Mouse (Mus musculus) mesoderm, embryonic 11.5 days (tissue): ENCODE data around the gene Tceanc.
"Not testable (repeated sequence)": the region's sequence is repeated elsewhere in the genome, so short reads cannot be mapped to it uniquely, and the experiment has no call there.

Experiments
- DNase-seq: peaks from one replicate; pipeline ENCODE4 v3.0.0-alpha.2; 2012; ENCODE audit warnings: low read depth, low spot score

Gene Tceanc

DNA sequence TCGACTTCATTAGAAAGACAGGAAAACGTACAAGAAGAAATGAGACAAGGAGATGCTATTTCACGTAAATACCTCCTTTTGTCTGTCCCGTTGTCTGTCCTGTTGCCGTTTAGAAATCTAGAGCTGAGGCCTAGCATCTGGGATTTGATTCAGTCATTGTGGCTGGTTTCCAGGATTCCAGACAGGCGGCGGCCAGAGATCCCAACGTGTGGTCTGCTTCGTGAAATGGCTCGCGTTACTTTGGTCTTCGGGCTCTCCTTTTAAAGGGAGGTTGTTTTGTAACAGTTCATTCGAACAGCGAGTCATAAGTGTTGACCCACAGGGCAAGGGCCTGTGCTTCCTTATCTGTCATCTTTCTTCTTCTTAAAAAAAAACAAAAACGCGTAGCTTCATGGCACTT, at the start of gene Tceanc:
Gene Tceanc, minus strand, starts transcription at position 223 of the 400 bp plus-strand sequence.
- no peak for DNase-seq

DNA sequence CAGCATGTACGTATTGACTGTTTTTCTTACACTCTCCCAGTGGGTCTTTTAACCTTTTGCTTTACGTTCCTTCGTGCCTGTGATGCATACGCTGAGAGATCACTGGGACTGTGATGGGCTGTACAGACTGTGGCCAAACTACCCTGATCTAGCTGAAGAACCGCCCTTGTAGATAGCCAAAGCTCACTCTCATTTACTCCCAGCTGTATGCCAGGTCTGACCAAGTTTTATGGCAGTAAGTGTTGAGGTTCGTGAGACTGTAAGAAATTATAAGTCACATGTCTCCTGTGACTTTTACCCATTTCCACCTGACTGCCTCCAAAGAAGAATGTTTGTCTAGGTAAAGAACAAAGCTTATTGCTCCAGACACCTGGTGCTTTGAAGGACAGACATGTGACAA, 47.6 kb upstream of the Tceanc start:
- DNase-seq, result no peak

DNA sequence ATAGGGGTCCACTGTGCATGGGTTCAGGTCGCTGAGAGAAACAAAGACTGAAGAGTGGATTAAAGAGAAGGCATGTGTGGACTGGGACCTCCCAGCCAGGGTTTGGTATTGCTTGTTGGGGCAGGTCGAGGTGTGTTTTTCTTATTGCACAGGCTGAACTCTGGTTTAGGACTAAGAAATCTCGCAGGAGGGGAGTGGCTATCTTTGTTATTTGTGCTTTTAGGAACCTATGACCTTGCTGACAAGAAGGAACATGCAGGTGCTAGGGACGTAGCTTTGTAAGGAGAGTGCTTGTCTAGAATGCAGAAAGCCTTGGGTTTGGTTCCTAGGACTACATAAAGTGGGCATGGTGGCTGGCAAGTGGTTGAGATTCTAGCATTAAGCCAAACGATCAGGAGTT, 47.0 kb upstream of the Tceanc start:
- DNase-seq, result no peak

DNA sequence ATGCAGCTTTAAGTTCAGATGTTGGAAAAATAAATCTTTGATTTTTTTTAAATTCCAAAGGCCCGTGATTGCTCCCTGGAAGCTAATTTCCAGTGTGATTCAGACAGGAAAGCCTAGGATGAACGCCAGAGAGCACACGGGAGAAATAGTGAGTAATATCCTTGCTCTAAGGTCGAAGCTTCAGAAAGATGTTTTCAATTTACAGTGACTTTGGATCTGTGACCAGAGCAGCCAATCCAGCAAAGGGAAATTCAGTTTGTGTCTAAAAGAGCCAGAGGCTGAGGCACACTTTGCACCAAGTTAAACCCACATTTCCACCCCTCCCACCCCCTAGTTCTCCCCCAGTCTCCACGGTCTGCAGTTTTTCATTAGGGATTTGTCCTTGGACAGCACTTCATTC, 46.5 kb upstream of the Tceanc start:
- DNase-seq, result no peak

DNA sequence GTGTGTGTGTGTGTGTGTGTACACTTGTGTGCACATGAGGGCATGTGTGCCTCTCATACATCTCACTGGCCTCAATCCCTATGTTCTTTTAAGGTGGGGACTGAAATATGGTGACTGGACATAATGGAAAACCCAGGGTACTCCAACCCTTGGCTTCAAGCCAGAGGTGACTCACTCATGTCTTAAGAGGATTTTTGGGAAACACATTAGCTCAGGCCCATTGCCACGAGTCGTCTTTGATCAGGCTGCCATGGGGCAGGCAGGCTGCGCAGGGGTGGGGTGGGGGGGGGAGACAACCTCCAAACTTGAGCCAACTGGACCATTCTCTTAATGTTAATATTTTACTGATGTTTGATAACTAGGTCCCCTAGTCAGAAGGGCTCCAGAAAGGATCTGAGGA, 41.0 kb upstream of the Tceanc start:
- DNase-seq, result no peak

DNA sequence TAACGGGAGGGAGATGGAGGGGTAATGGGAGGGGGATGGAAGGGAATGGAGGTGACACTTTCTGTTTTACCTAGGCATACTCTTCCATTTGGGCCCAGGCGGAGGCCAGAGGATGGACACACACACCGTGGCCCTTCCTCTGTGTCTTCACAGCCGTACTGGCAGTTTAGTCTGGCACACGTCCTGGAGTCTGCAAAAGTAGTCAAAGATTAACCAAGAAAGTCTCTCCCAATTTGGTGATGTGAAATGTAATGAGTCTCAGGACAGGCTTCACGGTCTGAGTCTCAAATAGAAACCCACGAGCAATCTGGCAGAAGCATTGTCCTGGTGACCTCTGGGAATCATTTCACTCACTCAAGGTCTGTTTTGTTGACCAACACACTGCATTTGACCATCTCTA, 34.0 kb upstream of the Tceanc start:
- no peak for DNase-seq

DNA sequence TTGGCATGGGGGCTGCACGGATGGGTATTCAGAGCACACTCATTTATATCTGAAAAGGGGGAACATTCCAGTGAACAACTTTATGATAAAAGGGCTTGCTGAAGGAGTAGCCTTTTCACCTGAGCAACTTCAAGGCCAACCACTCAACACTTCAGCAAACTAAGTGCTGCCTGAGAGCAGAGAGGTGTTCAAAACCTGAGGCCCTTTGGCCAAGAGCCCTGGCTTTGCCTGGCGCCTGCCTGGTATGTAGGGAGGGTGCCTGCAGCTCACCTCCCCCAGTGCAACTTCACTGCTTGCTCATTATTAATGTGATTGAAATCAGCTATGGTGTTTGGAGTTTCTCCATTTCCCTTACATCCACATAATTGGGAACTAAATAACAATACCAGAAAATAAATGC, 28.1 kb upstream of the Tceanc start:
- no peak for DNase-seq

DNA sequence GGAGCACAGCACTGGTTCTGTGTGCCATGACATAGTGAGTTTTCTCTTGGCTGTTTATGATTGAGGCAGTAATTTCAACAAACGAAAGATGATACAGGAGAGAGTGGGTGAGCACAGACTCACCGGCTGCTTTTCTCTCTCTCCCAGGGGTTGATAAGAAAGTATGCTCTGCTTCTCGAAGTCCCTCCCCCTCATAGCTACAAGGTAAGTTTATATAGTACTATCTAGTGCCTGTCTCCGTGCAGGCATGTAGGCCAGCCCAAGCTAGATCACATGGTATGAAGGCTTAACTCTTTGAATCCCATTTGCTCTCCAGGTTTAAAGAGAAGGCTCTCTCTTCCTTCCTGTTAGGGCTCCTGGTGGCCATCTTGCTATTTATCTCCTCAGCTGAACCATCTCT, 16.8 kb upstream of the Tceanc start:
- no peak for DNase-seq

DNA sequence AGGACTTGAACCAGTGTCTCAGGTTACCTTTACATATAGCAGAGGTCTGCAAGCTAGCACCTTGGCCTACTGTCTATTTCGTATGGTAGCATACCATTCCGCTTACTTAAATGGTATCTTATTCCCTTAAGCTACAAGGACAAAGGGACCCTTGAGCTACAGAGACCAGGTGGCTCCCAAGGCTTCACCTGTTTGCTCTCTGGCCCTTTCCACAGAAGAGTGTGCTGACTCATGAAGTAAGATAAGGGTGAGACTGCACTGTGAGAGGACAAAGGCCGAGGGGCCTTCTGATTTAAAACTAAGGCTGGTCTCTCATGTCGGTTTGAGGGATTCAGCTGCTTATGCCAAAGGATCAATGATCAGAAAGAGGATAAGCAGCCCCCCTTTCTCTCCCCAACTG, 15.1 kb upstream of the Tceanc start:
- DNase-seq, result no peak

DNA sequence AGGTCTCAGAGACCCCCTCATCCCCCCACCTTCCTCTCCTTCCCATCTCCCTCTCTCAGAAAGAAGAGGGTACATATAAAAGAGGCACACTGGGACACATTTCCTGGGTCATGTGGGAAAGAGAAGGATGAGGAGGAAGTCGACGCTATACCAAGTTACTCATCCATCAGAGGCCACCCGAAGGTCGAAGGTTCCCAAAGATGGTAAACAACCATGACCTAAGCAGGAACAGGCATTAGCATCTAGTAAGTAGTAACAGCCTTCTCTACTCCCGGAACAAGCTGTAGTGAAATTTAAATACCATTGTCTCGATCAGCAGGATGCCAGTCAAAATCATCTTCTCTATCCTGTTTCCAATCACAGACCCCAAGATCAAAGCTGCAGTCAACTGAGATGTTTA, 13.3 kb upstream of the Tceanc start:
- no peak for DNase-seq

DNA sequence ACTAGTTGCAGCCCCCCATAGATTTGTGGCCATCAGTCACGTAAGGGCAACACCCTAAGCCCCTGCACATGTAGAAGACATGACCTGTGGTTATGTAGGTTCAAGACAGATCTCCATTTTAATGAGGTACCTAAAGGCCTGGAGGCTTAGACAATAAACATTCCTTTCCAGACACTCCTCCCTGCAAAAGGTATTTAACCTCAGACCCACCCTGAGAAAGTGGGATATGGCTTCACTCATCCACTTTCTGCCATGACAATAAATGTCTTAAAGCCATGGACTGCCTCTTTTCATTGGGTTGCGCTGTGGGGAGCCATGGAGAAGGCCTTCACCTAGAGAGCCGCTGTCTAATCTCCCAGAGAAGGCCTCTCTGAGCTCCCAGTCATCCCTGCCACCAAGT, 9.8 kb upstream of the Tceanc start:
- no peak for DNase-seq

DNA sequence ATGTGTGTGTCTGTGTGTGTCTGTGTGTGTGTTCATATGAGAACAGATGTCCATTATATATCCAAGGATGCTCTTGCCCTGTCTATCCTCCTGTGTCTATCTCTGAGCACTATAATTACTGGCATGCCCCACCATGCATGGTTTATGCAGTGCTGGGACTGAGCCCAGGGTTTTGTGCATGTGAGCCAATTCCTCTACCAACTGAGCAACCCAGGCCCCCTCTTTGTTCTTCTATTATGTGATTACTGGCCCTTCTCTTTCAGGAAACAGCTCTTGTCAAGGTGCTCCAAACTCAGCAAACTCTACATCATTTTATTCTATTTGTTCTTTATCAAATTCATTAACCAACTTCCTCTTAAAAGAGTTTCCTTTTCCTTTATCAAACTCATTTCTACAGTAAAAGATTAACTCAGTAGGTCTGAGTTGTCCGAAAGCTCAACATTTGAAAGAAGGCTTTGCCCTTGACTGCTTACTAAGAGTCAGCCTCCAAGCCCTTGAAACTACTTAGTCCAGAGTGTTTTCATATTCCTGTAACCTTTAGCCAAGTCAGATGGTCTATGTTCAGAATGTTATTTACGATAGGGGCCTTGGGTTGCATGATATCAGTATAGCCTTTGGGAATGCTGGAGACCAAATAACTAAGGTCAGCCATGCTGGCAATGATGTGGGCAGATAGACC, 7.4 kb upstream of the Tceanc start:
- no peak for DNase-seq

DNA sequence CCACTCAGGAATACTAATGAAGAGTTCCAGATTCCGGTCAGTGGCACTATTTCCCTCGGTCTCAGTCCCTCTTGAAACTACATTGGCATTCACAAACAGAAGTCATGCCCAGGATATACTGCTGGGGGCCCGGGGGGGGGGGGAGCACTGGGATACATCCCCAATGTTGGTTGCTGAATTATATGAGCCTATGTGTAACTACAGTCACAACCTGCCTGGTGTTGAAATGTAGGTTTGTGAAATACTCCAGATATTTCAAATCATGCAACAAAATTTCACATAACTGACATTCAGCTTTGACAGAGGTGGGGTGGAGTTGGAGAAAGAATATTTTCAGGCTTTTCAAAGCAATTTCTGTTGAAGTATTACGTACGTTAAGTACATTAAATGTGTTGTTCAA, 2.4 kb upstream of the Tceanc start:
- no peak for DNase-seq

DNA sequence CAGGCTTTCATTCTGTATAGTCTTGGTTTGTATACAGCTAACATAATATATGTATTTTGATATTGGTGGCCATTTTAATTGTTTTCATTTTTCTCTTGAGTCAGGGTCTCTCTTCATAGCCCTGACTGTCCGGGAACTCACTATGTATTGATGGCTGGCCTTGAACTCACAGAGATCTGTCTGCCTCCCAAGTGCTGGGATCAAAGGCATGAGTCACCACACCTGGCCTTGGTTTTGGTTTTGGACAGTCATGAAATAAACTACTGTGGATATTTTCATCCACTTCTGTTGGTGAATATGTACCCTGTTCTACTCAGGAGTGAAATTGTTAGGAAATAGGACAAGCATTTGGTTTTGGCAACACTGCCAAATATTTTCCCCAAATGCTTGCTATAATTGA, 1.7 kb downstream of the Tceanc start:
- DNase-seq, result no peak

DNA sequence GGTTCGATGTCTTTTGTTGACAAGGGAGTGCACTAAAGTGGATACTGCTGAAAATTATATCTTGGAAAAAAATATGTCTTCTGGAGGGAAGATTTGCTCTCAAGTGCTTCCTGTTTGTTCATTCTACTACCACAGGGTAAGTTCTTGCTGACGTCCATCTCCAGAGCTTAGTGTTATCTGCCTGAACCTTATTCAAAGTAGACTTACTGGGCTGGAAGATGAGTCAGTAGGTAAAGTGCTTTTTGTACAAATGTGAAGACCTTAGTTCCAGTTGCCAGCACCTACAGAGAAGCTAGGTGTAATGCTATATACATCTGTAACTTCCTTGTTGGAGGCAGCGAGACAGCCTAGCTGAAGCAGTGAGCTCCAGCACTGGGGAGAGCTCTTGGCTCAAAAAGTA, 2.4 kb downstream of the Tceanc start:
- no peak for DNase-seq

DNA sequence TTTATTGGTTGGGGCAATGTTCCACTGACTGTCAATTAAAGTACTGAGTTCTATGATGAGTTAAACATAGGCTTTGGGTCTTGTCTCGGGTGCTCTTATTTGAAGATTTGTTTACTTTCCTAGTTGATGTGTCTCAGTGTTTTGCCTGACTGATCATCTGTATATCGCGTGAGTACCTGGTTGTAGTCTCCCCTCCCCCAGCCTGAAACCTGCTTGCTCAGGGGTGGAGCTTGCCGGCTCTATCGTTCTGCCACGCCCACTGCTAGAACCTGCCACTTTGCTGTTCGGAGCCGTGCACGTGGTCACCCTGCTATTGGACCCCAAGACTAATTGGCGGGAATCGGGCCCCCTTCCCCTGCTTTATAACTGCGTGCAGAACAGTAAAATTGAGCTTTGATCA, 4.3 kb downstream of the Tceanc start:
- DNase-seq, result not testable (repeated sequence)

DNA sequence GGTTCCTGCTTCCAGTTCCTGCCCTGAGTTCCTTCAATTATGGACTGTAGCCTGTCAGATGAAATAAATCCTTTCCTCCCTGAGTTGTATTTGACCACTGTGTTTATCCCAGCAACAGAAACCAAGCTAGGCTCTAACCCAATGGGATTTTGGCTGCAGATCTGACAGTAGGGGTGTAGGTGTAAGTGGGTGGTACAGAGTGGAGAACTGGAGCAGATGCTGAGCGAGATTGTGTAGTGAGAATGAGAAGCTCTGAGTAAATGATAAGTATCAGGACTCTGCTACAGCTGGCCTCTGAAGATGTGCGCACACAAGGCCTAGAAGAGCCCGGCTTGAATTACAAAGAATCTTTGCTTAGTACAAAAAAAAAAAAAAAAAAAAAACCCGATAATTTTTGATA, 6.3 kb downstream of the Tceanc start:
- DNase-seq, result no peak

DNA sequence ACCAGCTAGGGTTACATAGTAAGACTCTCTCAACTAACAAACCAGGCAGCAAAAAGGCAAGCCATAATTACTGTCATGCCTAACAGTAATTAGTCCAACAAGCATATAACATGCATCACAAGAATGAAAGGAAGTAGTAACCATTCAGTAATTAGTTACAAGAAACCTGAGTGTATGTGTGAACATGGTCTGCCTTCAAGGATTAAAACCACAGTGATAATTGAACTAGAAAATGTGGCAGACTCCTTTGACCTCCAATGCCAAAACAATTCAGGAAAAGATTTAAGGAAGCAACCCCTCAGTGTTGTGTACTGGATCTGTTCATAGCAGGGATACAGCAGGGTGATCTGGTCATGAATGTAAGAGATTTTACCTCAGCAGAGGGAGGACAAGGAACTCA, 7.3 kb downstream of the Tceanc start:
- DNase-seq, result no peak

DNA sequence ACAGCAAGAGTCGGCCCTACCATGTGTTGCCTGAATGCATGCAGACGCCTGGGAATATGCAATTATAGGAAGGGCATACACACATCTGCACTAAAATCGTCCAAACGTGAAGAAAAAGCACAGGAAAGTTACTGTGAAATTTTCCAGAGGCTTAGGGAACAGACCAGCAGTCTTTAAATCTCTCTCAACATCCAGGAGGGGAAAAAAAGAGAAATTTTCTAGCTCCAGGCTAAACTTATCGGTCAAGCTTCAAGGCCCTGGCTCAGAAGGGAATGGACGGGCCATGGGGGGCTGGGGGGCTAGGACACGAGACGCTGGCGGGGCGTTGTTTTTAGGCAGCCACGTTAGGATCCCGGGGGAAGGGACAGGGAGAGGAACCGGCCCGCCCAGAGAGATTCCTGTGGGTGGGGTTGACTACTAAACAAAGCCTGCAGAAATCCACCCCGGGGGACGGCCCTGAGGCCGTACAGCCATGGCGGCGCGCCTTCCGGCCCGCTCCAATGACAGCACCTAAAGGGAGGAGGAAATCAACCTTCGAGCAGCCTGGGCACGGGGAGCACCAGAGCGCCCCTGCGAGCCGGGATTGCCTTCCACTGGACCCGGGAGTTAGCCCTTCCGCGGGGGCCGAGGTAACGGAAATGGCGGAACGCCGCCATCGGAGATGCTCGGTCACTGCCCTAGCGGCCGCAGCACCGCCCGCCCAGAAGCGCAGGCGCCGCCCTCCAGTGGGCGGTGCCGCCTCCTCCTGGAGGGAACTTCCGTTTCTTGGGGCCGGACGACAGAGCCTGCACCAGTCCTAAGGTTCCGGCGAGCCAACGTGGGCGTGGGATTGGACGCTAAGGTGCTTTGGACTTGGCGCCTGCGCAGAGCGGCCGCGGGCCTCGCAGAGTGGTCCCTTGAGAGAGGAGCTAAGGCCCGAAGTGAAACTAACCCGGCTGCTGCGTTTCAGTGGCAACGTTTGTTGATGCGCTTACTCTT, 8.3 kb downstream of the Tceanc start:
- DNase-seq, result peak; percentile 95

DNA sequence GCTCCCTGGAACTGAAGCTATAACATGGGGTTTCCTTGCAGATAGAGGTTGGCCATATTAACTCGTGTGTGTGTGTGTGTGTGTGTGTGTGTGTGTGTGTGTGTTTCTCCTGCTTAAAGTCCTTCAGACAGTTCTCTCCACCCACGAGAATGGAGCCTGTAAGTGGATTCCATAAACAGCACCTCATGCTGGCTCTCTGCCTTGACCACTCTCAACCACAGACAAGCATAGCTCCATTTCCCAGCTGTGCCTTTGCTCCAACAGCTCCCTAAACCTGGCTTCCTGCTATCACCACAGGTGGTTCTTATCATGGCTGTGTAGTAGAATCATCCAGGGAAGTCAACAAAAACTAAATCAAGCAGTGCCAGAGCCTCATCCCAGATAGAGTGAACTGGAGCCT, 13.9 kb downstream of the Tceanc start:
- DNase-seq, result no peak

DNA sequence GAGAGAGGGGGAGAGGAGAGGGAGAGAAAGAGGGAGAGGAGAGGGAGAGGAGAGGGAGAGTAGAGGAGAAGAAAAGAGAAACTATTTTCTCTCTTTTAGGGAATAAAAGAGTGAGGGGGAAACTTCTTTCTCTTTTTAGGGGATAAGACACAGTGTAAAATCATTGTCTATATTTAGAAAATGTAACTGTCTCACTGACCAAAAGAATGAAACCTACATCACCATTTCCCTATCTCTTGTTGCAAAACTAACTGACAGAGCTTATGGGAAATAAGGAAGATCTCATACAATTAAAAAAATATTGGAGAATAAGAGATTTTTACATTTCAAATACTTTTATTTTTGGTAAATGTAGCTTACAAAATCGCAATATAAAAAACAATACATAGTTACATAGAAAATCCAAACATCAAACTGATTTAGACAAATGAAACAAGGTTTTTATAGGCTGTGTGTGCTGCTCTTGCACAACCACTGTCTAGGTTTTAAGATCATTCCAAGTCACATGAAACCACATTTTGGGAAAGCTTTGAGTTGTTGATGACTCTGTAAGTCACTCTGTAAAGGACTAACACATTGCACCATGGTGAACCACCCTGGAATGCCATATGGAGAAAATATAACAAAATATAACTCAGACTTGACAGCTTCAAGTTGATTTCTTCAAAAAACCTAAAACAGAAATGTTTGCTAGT, 18.7 kb downstream of the Tceanc start:
- no peak for DNase-seq

DNA sequence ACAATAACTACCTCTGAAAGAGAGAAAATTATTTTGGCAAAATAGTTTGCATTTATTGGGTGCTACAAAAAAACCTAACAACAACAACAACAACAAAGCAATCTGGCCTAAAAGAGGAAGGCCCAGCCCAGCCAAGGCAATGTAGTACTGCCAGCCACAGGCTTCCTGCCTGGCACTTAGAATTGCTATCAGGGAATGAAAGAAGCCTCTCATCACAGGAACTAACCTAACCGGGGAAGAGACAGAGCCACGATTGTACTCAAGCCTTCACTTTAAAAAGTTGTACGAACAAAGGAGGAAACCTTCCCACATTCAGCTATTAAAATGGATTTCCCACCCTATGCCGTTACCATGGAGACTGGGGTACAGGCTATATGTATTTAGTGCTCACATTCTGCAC, 20.6 kb downstream of the Tceanc start:
- DNase-seq, result peak; percentile 25

DNA sequence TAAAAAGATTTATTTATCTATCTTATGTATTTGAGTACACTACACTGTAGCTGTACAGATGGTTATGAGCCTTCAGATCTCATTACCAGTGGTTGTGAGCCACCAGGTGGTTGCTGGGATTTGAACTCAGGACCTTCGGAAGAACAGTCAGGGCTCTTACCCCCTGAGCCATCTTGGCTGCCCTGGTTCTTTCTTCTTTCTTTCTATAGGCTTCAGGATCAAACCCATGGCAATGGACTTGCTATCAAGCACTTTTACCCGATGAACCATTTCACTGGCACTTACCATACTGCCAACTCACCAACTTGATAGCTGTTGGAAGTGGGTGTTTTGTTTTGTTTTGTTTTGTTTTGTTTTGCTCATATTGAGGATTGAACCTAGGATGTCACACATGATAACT, 23.3 kb downstream of the Tceanc start:
- no peak for DNase-seq
